Mouse (Mus musculus): Measurements from ENCODE around the gene Nr2f6.

Nr2f6 gene

GRCm38 (mm10) chr8:71381421-71381970 lies at the start of gene Nr2f6:
Gene Nr2f6, minus strand, starts transcription at chr8:71381960.
- DNase-seq (ENCODE audit: low spot score), result peak; percentile 78

- DNase-seq (ENCODE audit: low spot score), result no peak
Observed at GRCm38 (mm10) chr8:71422121-71422520, 40.4 kb upstream of the Nr2f6 start.

- DNase-seq (ENCODE audit: low spot score), result no peak
Observed at GRCm38 (mm10) chr8:71411535-71412273, 29.9 kb upstream of the Nr2f6 start.

- DNase-seq (ENCODE audit: low spot score), result no peak
Observed at GRCm38 (mm10) chr8:71408231-71408630, 26.5 kb upstream of the Nr2f6 start.

GRCm38 (mm10) chr8:71407441-71407840 lies 25.7 kb upstream of the Nr2f6 start:
- no peak for DNase-seq (ENCODE audit: low spot score)

GRCm38 (mm10) chr8:71406099-71407015 lies 24.6 kb upstream of the Nr2f6 start:
- DNase-seq (ENCODE audit: low spot score), result peak; percentile 92

- DNase-seq (ENCODE audit: low spot score), result peak; percentile 98
Observed at GRCm38 (mm10) chr8:71405401-71406098, 23.8 kb upstream of the Nr2f6 start, which contains the start of gene Ankle1. Gene Ankle1, plus strand, starts transcription at chr8:71406010.

- no peak for DNase-seq (ENCODE audit: low spot score)
Observed at GRCm38 (mm10) chr8:71404951-71405351, 23.2 kb upstream of the Nr2f6 start.

GRCm38 (mm10) chr8:71404011-71404410 lies 22.3 kb upstream of the Nr2f6 start:
- no peak for DNase-seq (ENCODE audit: low spot score)

- no peak for DNase-seq (ENCODE audit: low spot score)
Observed at GRCm38 (mm10) chr8:71403107-71403885, 21.5 kb upstream of the Nr2f6 start.

GRCm38 (mm10) chr8:71402446-71402964 lies 20.7 kb upstream of the Nr2f6 start:
- DNase-seq (ENCODE audit: low spot score), result no peak

- no peak for DNase-seq (ENCODE audit: low spot score)
Observed at GRCm38 (mm10) chr8:71401454-71401853, 19.7 kb upstream of the Nr2f6 start.

- no peak for DNase-seq (ENCODE audit: low spot score)
Observed at GRCm38 (mm10) chr8:71400826-71401225, 19.1 kb upstream of the Nr2f6 start.

- DNase-seq (ENCODE audit: low spot score), result no peak
Observed at GRCm38 (mm10) chr8:71397701-71398100, 15.9 kb upstream of the Nr2f6 start.

- peak; percentile 97 for DNase-seq (ENCODE audit: low spot score)
Observed at GRCm38 (mm10) chr8:71396639-71397305, 15.0 kb upstream of the Nr2f6 start, which contains the start of gene Babam1. Gene Babam1, plus strand, starts transcription at chr8:71396861.

- DNase-seq (ENCODE audit: low spot score), result no peak
Observed at GRCm38 (mm10) chr8:71395629-71396028, 13.9 kb upstream of the Nr2f6 start, which contains the start of gene Ushbp1. Gene Ushbp1, minus strand, starts transcription at chr8:71395802.

GRCm38 (mm10) chr8:71395071-71395470 lies 13.3 kb upstream of the Nr2f6 start:
- no peak for DNase-seq (ENCODE audit: low spot score)

GRCm38 (mm10) chr8:71394481-71394880 lies 12.7 kb upstream of the Nr2f6 start:
- no peak for DNase-seq (ENCODE audit: low spot score)

- peak; percentile 79 for DNase-seq (ENCODE audit: low spot score)
Observed at GRCm38 (mm10) chr8:71392871-71393270, 11.1 kb upstream of the Nr2f6 start.

- no peak for DNase-seq (ENCODE audit: low spot score)
Observed at GRCm38 (mm10) chr8:71392391-71392790, 10.6 kb upstream of the Nr2f6 start.

Measured in embryo, embryonic 10 days (tissue).